Mouse (Mus musculus): Measurements from ENCODE around the gene Ppp2r3a.

DNA sequence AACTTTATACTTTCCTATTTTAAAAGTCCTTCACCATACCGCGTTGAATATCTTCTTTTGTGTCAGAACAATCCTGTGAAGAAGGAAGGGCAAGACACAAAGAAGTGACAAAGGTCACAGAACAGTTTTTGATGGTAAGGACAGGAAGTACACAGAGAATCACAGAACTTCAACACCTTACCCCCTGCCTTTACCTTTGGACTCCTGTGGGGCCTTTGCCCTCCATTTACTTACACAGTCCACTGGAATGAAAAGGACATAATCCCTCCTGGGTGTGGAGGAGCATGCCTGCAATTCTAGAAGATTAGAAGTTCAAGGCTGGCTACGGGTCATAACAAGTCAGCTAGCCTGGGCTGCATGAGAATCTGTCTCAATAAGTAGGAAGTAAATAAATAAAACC lies 1.5 kb upstream of the Ppp2r3a start:
- TF ChIP-seq CTCF (conservative IDR thresholded peaks at IDR 0.05; ENCODE audit: low read length), result no peak
- TF ChIP-seq POU5F1 (IDR thresholded peaks at IDR 0.05; ENCODE audit: borderline replicate concordance, low read length), result no peak
- TF ChIP-seq NANOG (IDR thresholded peaks at IDR 0.05; ENCODE audit: borderline replicate concordance, low read length), result no peak

All from E14TG2a.4 (cell line).